Mouse (Mus musculus): ENCODE measurements around the gene Galt.

The Galt gene

DNA sequence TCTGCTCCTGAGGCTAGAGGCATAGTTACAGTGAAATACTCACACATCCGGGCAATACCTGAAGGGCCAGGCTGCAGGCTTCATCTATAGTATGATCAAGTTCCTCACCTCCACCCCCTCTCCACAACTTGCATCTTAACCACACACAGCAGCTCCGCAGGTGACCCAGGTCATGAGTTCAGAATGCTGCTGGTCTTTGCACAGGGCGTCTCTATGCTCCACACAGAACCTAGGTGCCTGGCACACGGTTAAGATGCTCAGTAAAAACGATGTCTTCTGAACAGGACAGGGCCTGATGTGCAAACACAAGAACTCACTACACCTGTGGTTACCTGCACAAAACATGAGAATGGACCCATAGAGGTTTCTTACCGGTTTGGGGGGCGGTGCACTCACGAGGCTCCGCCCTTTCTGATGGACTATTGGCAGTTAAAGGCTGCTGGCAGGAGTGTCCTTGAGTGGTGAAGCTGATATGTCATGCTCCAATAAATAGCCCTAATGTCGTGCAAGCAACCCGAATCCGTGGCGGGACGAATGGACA, at the start of gene Galt:
Galt (plus strand) TSS at position 432 of the 541 bp plus-strand sequence.
- no peak for DNase-seq (ENCODE audit: low read depth, low spot score)

DNA sequence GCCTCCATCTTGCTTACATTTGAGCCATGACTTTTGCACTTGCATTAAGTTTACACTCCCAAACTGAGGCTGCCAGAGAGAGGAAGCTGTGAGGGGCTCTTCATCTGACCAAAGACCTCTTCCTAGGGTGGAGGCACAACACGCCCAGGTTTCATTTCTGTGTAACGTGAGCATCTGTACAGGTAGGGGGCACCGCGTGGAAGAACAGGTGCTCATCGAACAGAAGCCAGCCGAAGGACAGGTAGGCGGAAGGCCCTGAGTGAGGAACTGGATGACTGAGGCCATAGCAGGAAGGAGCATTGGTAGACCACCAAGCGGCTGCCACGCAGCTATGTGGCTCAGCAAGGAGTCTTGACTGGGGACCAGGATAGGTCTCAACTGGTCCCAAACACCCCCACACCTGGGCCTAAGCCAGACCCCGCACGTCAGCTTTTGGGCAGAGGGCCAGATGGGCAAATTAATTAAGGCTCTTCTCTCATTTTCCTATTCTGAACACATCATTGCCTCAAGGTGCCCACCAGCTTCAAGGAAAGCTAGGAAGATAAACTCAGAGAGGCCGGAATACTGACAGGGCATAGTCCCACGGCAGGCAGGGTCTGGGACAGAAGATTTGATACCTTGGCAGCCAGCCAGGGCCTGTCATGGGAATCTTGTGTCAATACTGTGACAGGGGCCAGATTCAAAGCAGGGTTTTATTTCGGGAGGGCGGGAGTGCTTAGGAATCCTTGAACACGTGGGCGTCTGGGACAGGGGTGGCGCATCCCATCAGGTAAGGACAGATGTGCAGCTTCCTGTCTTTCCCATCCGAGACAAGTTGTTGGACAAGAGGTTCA, 48.9 kb upstream of the Galt start:
- no peak for DNase-seq (ENCODE audit: low read depth, low spot score)

DNA sequence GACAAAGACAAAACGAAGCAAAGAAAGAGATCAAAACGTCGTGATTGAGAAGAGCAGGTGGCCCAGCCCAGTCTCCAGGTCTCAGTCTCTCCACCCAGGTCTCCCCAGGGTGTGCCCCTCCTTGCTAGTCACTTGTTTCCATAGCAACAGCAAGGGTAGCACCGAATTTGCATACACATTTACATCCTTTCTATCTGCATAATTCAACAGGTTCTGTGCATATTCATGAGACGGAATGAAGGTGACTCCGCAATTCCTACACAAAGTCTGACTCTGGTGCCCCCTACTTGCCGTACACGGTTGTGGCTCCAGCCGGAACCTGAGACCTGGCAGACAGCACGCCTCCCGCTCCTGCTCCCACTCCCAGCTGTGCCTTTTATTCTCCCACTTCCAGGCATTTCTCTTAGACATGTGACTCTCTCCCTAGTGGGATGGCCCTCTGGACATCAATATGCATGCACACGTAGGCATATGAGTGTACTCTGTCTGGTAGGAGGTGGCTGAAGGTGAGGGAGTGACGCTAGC, 48.0 kb upstream of the Galt start:
- peak; percentile 75 for DNase-seq (ENCODE audit: low read depth, low spot score)

DNA sequence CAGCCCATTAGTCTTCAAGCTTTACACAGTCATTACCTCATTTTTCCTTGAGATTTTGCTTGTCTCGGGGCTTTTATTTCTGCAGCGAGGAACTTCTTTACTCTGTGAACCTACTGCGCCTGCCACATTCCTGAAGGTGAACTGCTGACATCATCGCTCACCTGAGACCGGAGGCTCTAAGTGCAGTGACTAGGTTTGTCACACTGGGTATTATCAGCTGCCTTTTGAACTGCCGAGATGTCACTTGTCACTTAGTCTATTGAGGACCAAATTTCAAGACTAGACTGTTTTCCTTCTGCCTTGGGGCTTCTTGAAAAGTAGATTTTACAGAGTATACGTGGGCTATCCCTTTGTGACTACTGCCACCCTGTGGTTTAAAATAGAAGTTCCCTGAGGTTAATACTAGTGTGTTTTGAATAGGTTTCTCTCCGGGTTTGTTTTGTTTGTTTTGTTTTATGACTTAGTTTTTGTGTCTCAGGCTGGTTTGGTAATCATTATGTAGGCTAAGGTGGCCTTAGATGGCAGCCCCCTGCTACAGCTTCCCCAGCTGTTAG, 46.8 kb upstream of the Galt start:
- DNase-seq (ENCODE audit: low read depth, low spot score) = peak; percentile 60

DNA sequence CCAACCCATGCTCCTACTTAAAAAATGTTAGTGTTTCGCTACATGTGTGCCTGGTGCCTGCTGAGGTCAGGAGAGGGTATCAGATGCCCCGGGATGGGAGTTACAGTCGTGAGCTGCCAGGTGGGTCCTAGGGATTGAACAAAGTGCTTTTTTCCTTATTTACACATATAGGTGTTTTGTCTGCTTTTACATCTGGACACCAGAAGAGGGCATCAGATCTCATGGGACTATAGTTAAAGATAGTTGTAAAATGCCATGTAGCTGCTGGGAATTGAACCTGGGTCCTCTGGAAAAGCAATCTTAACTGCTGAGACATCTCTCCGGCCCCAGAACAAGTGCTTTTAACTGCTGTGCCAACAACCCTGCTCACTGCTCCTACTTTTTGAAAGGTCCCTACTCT, 44.8 kb upstream of the Galt start:
- no peak for DNase-seq (ENCODE audit: low read depth, low spot score)

DNA sequence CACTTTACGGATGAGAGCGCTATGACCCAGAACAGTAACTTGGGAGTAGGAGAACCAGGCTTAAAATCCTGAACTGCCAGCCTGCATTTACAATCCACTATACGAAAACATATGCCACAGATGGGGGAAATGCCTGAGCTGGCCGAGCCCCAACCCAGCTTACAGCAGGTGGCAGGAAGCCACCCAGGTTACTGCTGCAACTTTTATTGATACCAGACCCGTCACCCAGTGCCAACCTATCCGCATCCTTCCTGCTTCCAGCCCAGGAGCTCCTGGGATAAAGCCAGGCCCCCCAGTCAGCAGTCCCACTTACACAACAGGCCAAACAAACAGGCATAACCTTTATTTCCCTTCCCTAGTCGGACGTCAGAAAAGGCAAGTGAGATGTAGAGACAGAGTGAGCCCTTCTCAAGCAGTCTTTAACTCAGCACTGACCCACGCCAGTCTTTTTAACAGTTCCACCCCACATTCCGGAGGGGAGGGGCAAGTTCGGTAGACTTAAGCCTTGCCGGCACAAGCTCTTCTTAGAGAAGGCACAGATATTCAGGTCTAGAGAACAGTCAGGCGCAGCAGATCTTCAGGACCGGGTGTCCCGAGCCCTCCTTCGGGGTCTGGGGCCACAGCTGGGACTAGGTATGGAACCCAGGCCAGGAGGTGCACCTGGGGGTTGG, 43.2 kb upstream of the Galt start:
- DNase-seq (ENCODE audit: low read depth, low spot score) = no peak

DNA sequence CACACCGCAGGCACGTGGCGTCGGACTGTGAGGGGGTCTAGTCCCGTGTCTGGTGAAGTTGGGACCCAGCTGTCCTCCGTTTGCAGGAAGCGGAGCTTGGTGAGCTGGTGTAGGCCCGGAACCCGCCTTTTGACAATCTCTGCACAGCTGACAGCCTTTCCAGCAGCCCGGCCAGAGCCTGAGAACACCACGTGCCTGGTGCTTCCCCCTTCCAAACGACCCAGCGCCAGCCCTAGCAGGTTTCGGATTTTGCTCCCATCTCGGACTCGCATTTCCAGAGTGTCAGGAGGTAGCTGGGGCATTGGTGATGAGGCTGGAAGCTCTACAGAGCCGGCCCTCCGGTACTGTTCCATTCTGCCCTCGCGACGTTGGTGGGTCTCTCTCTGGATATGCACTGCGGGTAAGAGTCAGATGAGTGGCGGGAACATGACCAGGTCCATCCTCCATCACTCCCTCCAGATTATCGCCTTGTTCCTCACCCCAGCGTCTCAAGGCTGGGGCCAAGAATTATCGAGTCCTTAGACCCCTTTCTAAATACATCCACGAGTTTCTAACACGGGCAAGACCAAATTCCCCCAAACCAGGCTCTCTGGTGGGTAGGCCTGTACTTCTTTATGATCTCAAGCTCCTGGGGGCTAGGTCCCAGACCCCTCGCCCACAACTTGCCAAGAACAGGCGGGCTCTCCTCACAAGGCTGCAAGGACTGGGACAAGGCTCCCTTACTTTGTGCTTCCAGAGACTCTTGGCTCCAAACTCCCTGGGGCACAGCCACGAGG, 42.4 kb upstream of the Galt start:
- no peak for DNase-seq (ENCODE audit: low read depth, low spot score)

DNA sequence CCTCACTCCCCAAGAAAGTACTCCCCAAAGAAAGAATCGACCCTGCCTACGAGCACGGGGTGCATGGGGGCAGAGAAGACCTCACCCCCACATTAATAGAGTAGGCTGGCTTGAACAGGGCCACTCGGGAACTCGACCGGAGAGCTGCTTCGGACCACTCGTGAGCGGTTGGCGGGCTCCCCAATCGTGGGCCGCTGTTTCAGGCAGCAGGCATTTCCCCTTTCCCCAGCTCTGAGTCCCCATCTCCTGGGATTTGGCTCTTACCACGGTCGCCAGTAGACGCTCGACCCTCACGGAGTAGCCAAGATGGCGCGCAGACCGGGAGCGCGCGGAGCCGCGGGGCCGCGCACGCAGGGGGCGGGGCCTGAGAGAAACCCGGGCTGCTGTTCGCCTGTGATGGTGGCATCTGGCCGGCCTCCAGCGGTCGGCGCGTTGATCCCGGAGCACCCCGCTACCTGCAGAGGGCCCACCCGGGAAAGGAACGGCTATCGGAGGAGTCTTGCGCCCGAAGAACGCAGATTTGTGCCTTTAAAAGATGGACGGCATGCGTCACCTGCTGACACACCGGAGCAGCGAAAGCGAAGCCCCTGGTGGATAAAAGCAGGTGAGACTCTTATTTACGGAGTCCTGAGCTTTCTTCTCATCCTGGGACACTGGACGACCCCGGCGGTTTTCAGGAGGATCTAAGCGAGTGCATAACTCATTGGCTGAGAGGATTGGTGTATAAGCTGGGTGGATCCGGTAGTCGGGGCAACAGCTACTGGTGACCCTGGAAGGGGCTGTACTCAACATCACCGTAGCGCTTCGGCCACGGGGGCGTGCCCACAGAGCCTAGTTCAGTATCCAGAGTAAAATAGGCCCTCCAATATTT, 41.6 kb upstream of the Galt start, which contains the start of gene Rpp25l:
Rpp25l (minus strand) TSS at position 338 of the 871 bp plus-strand sequence.
- DNase-seq (ENCODE audit: low read depth, low spot score) = peak; percentile 89

DNA sequence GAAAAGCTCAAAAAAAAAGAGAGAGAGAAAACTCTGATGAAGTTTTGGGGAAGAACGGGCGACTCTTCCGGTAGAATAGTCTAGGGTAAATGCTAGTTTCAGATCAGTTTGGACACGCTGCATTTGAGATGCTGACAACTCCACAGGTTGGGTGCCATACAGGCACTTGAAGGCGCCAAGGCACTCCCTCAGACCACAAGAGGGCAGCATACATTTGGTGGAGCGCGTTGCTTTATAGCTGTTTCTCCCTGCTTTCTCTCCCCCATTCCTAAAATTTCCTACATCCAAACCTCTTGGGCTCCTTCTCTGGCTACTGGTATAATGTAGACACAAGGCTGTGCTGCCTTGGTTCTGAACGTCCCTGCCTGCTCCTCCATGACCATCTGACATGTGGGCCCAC, 40.8 kb upstream of the Galt start:
- peak; percentile 69 for DNase-seq (ENCODE audit: low read depth, low spot score)

DNA sequence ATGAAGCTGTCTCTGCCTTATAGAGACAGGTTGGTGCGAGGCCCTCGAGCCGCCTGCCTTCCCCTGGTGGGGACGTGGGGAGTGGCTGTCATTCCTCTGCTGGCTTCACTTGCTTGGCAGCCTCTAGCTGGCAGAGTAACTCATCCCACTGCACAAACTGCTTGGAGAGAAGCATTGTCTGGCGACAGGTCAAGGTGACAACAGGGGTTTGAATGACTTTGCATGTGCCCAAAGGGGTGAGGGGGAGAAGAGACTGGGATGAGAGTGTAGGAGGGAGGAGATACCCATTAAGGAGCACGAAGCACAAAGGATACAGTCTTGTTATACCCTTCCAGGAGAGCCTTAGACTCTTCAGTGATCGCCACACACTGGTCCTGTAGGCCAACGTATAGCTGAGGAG, 39.9 kb upstream of the Galt start:
- DNase-seq (ENCODE audit: low read depth, low spot score) = no peak

DNA sequence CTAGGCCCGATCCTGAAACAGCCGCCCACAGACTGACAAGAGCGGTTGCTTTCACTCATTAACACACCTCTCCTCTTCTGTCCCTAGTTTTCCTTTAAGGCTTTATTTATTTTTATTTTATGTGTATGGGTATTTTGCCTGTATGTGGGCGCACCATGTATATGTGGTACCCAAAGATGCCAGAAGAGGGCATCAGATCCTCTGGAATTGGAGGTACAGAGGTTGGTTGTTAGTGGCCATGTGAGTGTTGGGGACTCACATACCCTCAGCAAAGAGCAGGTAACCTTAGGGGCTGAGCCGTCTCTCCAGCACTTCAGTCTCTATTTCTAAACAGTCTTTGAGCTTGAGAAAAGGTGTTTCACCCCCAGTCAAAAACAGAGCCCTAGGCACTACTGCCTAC, 39.4 kb upstream of the Galt start:
- no peak for DNase-seq (ENCODE audit: low read depth, low spot score)

DNA sequence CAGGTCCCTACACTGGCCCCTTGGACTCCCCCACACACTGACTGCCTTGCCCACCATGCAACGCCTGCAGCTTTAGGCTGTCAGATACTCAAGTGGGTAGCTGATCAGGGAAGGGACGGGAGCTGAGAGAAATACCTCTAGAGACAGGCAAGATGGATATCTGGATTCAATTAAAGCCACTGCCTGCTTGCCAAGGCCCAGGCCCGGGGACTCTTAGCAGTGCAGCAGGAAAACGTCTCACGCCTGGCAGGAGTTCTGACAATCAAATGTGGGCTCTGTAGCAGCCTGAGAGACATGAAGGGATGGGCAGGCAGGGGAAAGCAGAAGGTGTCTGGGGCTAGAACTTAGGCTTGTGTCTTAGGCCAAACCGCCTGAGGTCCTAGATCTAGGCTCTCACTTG, 38.2 kb upstream of the Galt start:
- no peak for DNase-seq (ENCODE audit: low read depth, low spot score)

DNA sequence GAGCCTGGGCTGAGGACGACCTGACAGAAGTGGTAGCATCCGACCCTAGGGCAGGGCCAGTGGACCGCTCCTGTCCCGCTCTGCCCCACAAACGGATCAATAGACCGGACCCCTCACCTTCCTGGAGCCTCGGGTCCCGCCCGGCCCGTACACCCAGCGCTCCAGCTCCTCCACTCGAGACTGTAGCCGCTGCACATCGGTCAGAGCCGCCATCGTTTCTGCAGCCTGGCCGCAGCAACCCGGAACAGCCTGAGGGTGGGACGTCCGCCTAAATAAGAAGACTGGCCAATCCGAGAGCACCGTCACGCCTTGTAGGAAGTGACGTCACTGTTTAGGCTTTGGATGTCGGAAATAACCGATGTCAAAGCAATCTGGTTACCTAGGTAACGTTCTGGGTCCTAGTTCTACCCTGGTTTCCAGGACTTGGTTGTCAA, 32.1 kb upstream of the Galt start, which contains the start of gene Dctn3:
Dctn3 (minus strand) TSS at position 253 of the 434 bp plus-strand sequence.
- peak; percentile 91 for DNase-seq (ENCODE audit: low read depth, low spot score)

DNA sequence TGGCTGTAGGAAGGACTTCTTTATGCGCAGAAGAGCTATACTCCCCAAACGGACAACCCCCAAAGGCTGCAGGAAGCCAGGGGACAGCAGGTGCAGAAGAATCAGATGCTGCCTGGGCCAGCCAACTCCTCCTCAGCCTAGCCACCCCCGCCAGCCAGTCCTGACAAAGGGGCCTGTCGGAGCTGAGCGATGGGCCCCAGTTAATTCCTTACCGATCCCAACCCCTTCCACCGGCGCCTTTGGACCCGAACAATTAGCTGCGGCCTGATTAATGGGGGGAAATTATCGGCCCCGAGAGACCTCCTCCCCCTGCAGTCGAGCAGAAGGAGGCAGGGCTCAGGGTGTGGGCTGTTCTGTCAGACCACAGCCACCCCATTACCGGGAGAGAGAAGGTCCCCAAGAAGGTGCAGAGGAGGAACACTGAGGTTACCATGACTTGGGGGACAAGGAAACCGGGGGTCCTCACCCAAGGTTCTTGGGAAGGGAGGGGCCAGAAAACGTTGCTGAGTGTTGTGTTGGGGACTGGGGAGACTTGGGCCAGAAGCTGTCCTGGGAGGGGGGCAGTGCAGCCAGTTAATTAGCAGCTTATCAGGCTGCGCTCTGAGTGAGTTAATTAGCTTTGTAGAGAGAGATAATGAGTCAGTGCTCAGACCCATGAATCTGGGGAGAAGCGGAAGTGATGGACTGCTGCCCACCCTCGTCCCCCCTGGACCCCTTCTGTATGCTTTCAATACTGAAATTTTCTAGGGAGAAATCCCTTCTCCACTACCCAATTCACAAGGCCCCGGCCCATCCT, 28.0 kb upstream of the Galt start:
- no peak for DNase-seq (ENCODE audit: low read depth, low spot score)

DNA sequence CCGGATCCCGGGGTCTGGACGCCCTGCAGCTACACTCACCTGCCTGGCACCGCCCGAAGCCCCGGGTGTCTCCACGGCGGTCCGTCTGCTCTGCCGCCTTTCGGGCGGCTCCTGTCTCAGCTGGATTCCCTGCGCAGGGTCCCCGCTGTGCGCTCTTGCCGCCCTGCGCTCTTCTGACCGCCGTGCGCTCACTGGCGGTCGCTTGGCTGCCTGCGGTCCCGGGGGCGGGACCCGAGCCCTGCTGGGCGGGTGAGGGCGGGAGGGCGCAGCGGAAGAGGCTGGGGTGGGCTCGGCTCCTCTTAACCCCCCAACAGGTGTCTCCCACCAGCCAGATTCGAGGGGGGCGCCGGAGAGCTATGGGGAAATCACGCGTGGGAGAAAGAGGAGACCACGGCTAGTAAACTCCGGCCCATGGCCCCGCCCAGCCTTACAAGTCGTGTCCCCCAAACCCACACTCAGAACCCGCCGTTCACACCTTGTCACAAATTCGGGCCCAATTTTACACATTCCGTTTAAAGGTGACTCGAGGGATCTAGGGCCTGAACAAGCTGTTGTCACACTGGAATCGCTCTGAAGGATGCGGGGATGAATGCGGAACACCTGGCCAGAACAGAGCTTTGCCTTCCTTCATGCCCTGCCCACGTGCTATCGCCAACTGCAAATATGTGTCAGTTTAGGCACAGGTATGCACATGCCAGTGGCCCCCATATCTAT, 23.8 kb upstream of the Galt start, which contains the start of gene Arid3c:
Arid3c (minus strand) TSS at position 91 of the 714 bp plus-strand sequence.
- no peak for DNase-seq (ENCODE audit: low read depth, low spot score)

DNA sequence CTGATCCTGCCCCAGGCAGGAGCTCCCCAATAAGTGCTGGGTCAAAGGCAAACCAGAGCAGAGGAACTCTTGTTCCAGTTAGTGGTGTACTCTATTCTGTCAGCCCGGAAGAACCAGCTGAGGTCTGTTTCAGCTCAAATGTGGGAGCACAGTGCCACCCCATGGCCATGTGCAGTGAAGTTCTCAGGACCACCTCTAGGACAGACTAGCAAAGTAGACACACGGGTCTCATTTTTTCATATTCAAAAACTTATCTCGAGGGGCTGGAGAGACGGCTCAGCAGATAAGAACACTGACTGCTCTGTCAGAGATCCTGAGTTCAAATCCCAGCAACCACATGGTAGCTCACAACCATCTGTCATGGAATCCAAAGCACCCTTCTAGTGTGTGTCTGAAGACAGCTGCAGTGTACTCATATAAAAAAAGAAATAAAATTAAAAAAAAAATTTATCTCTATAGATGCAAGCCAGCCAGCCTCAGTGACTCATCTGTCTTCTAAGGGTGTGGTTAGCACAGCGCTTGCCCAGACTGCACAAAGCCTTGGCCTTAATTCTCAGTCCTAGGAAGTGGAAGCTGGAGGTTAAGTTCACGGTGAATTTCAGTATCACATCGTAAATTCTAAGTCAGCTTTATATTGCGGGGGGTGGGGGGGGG, 17.3 kb upstream of the Galt start:
- DNase-seq (ENCODE audit: low read depth, low spot score) = peak; percentile 62

DNA sequence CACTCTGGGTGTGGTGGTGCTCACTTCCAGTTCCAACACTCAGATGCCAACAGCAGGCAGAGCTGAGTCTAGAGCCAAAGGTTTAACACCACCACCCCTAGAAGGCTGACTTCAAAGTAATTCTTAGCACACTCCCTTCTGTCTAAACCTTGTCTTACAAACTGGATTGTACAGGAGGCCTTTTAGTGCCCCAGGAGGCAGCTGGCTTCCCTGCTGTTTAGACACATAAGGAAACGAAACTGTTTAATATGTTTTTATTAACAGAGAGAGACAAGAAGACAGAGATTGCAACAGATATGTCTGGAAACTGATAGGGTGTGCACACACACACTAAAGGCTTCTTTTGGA, 16.8 kb upstream of the Galt start:
- DNase-seq (ENCODE audit: low read depth, low spot score) = no peak

DNA sequence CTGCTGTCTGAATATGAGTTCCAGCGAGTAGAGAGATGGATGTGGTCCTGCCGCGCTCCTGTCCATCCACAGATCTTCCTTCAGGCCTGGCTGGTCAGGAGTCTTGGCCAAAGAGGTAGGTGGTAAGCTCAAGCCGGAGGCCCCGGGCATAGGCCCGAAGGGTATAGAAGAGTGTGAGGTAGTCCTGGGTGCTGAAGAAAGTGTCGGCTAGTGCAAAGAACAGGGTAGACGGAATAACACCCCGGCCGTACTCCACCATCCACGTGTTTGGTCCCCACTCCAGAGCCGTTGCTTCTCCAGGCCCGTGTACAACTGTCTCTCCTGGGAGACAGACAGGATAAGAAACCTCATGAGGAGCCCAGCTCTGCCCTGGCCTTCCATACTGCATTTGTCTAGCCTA, 15.8 kb upstream of the Galt start:
- DNase-seq (ENCODE audit: low read depth, low spot score) = no peak

Data from embryo, embryonic 11.5 days (tissue).